Mouse (Mus musculus) liver, postnatal 0 days (tissue): ENCODE data around the gene Gipc2. TPM values are rescaled to one million over a fixed set of nuclear protein-coding genes. Genes with fewer than 3 reads are reported as not detected.

Experiments
- ATAC-seq: fragments of 200-750 bp; cut with Nextera tagmentation; 2 replicates; pipeline ENCODE4 v1.8.0; 2017; ENCODE audit warnings: mild to moderate bottlenecking, moderate library complexity
- DNase-seq: peaks from one replicate; pipeline ENCODE4 v3.0.0-alpha.2; 2016
- H3K27ac ChIP-seq: fragments of 300-500 bp; sonication (generic); 2 replicates; pipeline ENCODE4 v1.5.1; 2014; ENCODE audit warnings: antibody characterized with exemption, moderate library complexity, mild to moderate bottlenecking, low read depth
- H3K27me3 ChIP-seq: fragments of 300-500 bp; sonication (generic); 2 replicates; pipeline ENCODE4 v1.6.1; 2014; ENCODE audit warnings: low read length, control low read depth, mixed read lengths; ENCODE audit not compliant: insufficient read depth
- H3K36me3 ChIP-seq: fragments of 300-500 bp; sonication (generic); replicated peaks from 2 replicates; pipeline ENCODE4 v1.6.1; 2014; ENCODE audit warnings: mild to moderate bottlenecking, control low read depth, low read length, moderate library complexity, mixed read lengths; ENCODE audit not compliant: insufficient read depth
- H3K4me1 ChIP-seq: fragments of 300-500 bp; sonication (generic); 2 replicates; pipeline ENCODE4 v1.6.1; 2014; ENCODE audit warnings: antibody characterized with exemption, mild to moderate bottlenecking, control low read depth; ENCODE audit not compliant: insufficient read depth
- H3K4me2 ChIP-seq: fragments of 300-500 bp; sonication (generic); 2 replicates; pipeline ENCODE4 v1.6.1; 2014; ENCODE audit warnings: low read depth, mild to moderate bottlenecking, low read length, moderate library complexity, mixed read lengths
- H3K4me3 ChIP-seq: fragments of 300-500 bp; sonication (generic); 2 replicates; pipeline ENCODE4 v1.5.1; 2014; ENCODE audit warnings: low read depth, low read length
- H3K9ac ChIP-seq: fragments of 300-500 bp; sonication (generic); replicated peaks from 2 replicates; pipeline ENCODE4 v1.6.1; 2014; ENCODE audit warnings: mild to moderate bottlenecking, moderate library complexity
- H3K9me3 ChIP-seq: fragments of 300-500 bp; sonication (generic); 2 replicates; pipeline ENCODE4 v1.6.1; 2016; ENCODE audit warnings: mild to moderate bottlenecking, control low read depth, low read length, mixed read lengths
- CTCF ChIP-seq: sonication (generic); IDR thresholded peaks from 2 replicates; pipeline ENCODE4 v1.5.1; 2016; ENCODE audit warnings: antibody characterized with exemption, low read depth
- EP300 ChIP-seq: IDR thresholded peaks from 2 replicates; pipeline ENCODE4 v1.6.1; 2016; ENCODE audit warnings: antibody characterized with exemption, low read depth, mild to moderate bottlenecking
- WGBS: fragments of 180-500 bp; shearing (Covaris S2); extraction: QIAGEN DNeasy Blood & Tissue Kit; methylation state at CpG from one replicate; pipeline ENCODE4 v1.1.7; 2014; ENCODE audit not compliant: insufficient replicate concordance; 5-methylcytosine and 5-hydroxymethylcytosine counted together
- polyA plus RNA-seq: library from polyadenylated mRNA; unstranded; fragments of >200 nt; fragmentation: Nextera tagmentation; extraction: Ambion mirVana; gene quantifications from 2 replicates; pipeline ENCODE4 v1.2.1, GENCODE M21; 2015

The Gipc2 gene
- polyA plus RNA-seq, 1 experiment from 2014 or later, result 3.5 TPM

DNA sequence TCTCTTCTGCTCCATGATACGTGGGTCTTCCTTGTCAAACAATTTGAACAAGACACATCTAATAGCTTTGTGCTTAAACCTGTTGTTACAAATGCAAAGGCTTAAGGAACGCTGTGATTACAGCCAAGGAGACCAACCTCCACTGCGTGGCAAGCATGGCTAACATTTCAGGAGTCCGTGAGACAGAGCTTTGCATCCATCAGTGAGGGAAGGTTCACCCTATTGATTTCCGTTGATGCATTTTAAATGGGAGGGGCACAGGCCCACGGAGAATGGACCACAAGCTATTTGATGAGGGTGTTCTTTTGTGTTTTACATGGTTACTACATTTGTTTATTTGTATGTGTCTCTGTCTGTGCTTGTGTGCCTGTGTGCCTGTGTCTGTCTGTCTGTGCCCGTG lies 37.4 kb downstream of the Gipc2 start:
- 79% methylated on average over 7 of the region's 7 CpGs for WGBS
- no peak for DNase-seq

DNA sequence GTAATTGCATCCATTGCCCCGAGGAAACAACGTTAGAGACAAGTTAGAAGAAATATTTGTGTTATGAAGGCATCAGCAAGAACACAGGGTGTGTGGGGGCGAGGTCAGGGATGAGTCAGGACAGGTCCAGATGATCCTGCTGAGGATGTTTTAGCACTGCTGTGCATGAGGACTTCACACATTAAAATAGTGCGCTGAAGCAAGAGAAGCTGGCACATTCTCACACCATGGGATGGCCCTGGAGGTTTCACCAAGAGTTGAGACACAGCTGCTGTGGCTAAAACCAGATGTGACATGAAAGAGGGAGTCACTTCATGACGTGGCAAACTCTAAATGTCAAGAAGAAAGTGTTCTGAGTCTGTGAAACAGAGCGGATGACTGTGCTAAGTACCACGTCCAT lies 38.9 kb downstream of the Gipc2 start:
- Histone ChIP-seq H3K36me3 (no peaks in the 10 kb centered on the region), H3K4me2 (no peak overlapping the region), H3K4me1 (peaks cover 12% of the 10 kb centered on the region), H3K27ac (no peak overlapping the region), H3K9me3 (no peaks in the 10 kb centered on the region), H3K4me3 (no peak overlapping the region), H3K27me3 (no peaks in the 10 kb centered on the region), H3K9ac (no peak overlapping the region)
- ATAC-seq, result no peak
- 67% methylated on average over 7 of the region's 7 CpGs for WGBS
- no peak for DNase-seq
- TF ChIP-seq EP300, result no peak
- TF ChIP-seq CTCF, result no peak

More for the DNA sequence above, 37.4 kb downstream of the Gipc2 start:
- no peak overlapping the region for H3K4me3 ChIP-seq
- H3K4me2 ChIP-seq, result no peak overlapping the region
- H3K27me3 ChIP-seq, result no peaks in the 10 kb centered on the region
- no peak overlapping the region for H3K9ac ChIP-seq
- no peaks in the 10 kb centered on the region for H3K4me1 ChIP-seq
- TF ChIP-seq CTCF (no peak), EP300 (no peak)
- ATAC-seq, result no peak
- no peaks in the 10 kb centered on the region for H3K9me3 ChIP-seq
- H3K36me3 ChIP-seq, result no peaks in the 10 kb centered on the region
- H3K27ac ChIP-seq, result no peak overlapping the region

DNA sequence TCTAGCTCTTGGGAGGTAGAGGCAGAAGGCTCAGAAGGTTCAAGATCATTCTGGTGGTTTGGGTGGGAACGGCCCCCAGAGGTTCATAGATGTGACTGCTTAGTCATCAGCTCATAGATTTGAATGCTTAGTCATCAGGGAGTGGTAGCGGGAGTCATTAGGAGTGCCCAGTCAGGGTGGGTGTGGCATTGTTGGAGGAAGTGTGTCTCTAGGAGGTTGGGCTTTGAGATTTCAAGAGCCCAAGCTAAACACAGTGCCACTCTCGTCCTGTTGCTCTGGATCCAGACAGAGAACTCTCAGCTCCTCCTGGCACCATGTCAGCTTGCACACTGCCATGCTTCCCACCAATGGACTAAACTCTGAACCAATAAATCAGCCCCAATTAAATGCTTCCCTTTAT lies 43.3 kb downstream of the Gipc2 start:
- Histone ChIP-seq H3K27me3 (no peaks in the 10 kb centered on the region), H3K4me2 (peak overlapping the region; percentile 56), H3K9ac (no peak overlapping the region), H3K36me3 (no peaks in the 10 kb centered on the region), H3K27ac (peak overlapping the region; percentile 78), H3K9me3 (no peaks in the 10 kb centered on the region), H3K4me1 (peaks cover 19% of the 10 kb centered on the region), H3K4me3 (peak overlapping the region; percentile 12)
- ATAC-seq (peak; percentile 97), DNase-seq (peak; percentile 76)
- peak; percentile 71 for TF ChIP-seq EP300
- no peak for TF ChIP-seq CTCF
- 29% methylated on average over 3 of the region's 3 CpGs for WGBS

DNA sequence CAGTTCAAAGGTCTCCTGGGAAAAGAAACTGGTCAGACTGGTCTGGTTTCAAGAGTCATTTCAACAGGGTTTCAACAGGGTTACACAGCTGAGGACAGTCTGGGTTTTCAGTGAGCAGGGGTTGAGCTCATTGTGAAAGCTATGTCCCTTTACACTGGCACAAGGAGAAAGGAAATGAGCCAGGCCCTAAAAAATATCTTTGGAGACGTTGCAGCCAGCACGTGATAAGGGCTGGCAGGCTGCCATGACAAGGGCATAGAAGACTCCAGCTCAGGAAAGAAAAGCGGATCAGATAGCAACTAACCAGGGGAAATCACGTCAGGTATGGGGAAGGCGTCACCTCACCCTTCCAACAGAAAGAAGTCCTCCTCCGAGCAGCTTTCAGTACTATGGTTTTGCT lies 43.9 kb downstream of the Gipc2 start:
- peak; percentile 76 for ATAC-seq
- TF ChIP-seq EP300 (peak; percentile 64; the same call in 1 of the 2 replicates), CTCF (no peak)
- peak overlapping the region; percentile 53 for H3K9ac ChIP-seq
- peak overlapping the region; percentile 12 for H3K4me3 ChIP-seq
- WGBS, result 29% methylated on average over 6 of the region's 6 CpGs
- peak overlapping the region; percentile 78 for H3K27ac ChIP-seq
- H3K9me3 ChIP-seq, result no peaks in the 10 kb centered on the region
- H3K27me3 ChIP-seq, result no peaks in the 10 kb centered on the region
- no peaks in the 10 kb centered on the region for H3K36me3 ChIP-seq
- H3K4me1 ChIP-seq, result peaks cover 19% of the 10 kb centered on the region
- H3K4me2 ChIP-seq, result peak overlapping the region; percentile 44
- DNase-seq, result peak; percentile 77

DNA sequence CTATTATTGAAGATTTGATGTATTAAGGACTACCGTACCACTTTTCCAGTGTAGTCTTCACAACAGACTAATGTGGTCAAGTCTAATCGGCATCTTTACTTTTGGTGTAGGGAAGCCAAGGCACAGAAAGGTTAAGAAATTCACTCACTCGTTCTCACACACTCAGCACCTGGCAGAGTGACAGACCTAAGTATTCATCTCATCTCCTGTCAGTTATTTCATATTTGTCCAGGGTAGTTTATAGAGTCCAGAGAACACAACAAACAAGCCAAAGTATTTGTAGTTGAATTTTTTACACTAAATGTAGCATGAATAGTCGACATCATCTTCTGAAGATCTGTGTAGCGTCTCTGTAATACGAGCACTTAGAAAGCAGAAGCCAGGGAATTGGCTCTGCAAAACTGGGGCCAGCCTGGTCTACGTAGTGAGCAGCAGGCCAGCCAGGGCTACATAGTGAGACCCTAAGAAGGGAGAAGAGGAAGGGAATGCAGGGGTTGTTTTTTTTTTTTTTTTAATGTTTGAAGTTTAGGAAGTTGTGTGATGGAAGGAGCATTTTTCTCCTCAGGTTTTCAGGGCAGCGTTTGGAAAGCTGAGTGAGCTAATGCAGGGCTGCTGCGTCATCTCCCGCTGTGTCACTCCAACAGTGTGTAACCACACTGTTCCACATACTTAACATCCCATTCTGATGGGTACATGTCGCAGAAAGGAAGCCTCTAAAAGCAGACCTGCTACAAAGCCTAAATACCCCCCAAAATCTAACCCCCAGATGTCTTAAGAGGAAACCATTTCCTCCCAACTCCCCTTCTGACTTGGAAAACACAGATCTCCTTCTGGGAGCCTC lies 44.6 kb downstream of the Gipc2 start:
- peaks cover 19% of the 10 kb centered on the region for H3K4me1 ChIP-seq
- no peak overlapping the region for H3K4me3 ChIP-seq
- no peak for ATAC-seq
- peak overlapping the region; percentile 78 for H3K27ac ChIP-seq
- peak overlapping the region; percentile 44 for H3K4me2 ChIP-seq
- H3K9ac ChIP-seq, result peak overlapping the region; percentile 53
- DNase-seq, result no peak
- H3K36me3 ChIP-seq, result no peaks in the 10 kb centered on the region
- no peaks in the 10 kb centered on the region for H3K27me3 ChIP-seq
- WGBS, result 72% methylated on average over 11 of the region's 11 CpGs
- TF ChIP-seq EP300 (no peak), CTCF (no peak)
- H3K9me3 ChIP-seq, result no peaks in the 10 kb centered on the region

DNA sequence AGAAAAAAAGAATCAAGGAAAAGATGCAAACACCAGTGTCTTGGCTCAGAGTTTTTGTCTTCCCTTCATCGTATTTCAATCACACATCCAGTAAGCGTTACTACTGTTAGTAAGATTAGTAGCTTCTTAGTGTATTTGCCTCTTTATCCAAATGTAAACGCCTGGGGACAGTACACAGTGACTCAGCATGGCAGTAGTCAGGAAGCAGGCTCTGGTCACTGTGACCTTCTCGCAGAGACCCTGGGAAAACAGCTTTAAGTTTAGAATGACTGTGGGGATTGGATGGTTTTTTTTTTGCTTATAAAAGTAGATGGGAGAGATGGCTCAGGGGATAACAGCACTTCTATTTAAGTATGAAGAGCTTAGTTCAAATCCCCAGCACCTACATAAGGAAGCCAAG lies 46.0 kb downstream of the Gipc2 start:
- no peaks in the 10 kb centered on the region for H3K9me3 ChIP-seq
- DNase-seq (no peak), ATAC-seq (no peak)
- no peaks in the 10 kb centered on the region for H3K27me3 ChIP-seq
- no peak overlapping the region for H3K4me2 ChIP-seq
- no peak overlapping the region for H3K9ac ChIP-seq
- peaks cover 30% of the 10 kb centered on the region for H3K4me1 ChIP-seq
- no peak overlapping the region for H3K27ac ChIP-seq
- no peak overlapping the region for H3K4me3 ChIP-seq
- 41% methylated on average over 4 of the region's 4 CpGs for WGBS
- TF ChIP-seq CTCF (no peak), EP300 (no peak)
- no peaks in the 10 kb centered on the region for H3K36me3 ChIP-seq
